Mouse (Mus musculus) gastrocnemius, postnatal 36 days (tissue): ENCODE measurements at regions not wholly inside any gene's neighbourhood (a gene's known extent, or its start where the extent isn't known, plus 50 kb on each side); places are given as distances from the start of the nearest gene placed in this dataset.
"Not testable (repeated sequence)": the region's sequence is repeated elsewhere in the genome, so short reads cannot be mapped to it uniquely, and the experiment has no call there.

Experiments used
- DNase-seq, 2 experiments: peaks; one replicate each; pipeline ENCODE4 v3.0.0; 2022
- intact Hi-C: fragments of 180-260 bp; cut with DNase I; formaldehyde crosslinking; loops from one replicate; pipeline ENCODE4 v1.15.1; 2025

GRCm38 (mm10) chr5:100309807-100310165 is 106.2 kb downstream of the Sec31a start:
- intact Hi-C loops: no loop called here
- DNase-seq: no peak

- intact Hi-C loops: no loop called here
These were observed 106.8 kb downstream of the Sec31a start for GRCm38 (mm10) chr5:100309071-100309806.

DNA sequence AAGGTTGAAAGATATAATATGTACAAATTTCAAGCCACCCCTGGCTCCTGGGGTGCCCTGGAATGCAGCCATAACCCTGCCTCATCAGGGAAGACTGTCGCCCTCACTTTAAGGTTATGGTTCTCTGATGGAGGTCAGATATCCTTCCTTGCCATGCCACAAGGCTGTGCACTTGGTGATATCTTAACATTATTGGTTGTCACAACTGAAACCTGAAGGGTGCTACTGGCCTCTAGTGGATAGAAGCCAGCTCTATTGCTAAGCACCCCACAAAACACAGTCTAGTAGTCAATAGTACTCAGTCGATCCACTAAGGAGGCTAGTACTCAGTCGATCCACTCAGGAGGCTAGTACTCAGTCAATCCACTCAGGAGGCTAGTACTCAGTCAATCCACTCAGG is 111.6 kb downstream of the Sec31a start:
- intact Hi-C loops: no loop called here
- DNase-seq: no peak

More at GRCm38 (mm10) chr5:100309071-100309806, 106.8 kb downstream of the Sec31a start:
- DNase-seq: no peak

DNA sequence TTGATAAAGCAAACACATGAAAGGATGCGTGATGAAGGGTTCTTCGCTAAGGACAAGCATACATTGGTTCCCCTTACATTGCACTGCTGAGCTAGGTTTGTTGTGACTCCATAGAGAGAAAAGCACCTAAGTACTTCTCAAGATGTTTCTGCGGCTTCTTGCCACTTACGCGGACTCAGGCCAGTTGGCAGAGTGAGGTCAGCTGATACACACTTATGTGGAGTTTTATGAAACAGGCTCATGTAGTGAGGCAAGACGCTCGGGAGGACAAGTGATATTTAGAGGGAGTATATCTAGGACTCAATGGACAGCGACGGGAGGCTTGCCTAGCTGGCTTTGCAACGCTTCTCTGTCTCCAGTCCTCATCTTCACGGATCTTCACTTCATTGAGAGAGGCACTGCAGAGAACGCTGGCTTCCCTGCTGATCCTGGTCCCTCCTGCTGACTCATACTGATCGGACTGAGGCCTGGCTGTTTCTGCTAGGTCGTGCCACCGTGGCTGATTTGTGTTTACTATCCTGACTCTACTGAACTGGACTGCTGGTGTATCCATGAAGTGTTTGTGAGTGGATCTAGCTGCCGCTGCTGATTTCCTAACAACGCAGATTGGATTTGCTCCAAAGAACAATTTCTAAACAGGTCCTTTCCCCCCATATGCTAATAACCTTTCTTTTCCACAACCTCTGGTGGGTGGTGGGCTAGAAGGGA is 113.8 kb downstream of the Sec31a start:
- DNase-seq: no peak
- intact Hi-C loops: no loop called here

DNA sequence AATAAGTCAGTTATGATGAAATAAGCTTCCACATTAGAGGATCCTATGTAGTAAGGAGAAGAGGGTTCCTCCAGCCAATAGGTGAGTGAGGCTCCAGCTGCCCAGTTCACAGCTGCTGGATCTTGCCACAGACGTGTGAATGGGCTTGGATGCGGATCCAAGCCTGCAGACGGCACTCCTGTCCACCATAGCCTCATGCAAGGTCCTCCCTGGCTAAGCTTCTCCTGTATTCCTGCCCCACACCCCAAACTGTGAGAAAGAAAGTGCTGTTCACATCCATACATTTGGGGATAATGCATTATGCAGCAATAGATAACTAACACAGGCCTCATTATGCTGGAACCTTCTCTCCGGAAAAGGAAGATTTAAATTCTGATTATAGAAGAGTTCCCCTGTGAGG is 116.9 kb downstream of the Sec31a start:
- intact Hi-C loops: no loop called here
- no peak for DNase-seq

DNA sequence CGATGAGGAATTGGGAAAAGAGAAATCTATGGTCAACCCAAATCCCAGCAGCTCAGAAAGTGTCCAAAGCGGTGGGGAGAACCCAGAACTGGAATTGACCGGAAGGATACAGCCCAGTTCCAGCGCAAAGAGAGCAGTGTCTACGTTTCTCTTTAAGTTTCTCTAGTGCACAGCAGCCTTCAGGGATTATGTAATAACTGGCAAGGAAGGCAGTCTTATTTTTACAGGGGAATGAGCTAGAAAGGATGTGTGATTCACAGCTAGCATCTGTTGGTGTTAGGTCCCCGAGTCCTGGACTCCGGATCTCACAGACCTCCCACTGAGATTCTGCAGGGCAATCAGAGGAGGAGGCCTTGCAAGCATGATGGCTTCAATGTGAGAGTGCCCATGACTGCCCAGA is 121.8 kb downstream of the Sec31a start:
- intact Hi-C loops: no loop called here
- no peak for DNase-seq

DNA sequence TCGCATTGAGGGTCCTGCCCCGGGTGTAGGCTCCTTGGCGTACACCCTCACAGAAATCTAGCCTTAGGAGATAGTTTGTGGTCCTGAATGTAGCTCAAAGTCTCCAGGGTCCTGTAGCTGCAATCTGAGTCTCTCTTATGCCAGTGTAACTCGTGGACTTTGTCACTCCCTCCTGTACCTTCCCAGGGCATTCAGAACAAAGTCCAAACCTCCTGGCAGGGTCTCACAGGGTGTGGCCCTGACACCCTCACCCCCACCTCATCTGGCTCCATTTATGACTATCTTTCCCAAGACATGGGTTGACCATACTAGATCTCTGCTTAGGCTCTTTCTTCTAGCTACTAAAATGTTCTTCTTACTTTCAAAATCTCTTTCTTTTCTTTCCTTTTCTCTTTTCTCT is 120.6 kb upstream of the Tmem150c start:
- no peak for DNase-seq
- intact Hi-C loops: no loop called here

DNA sequence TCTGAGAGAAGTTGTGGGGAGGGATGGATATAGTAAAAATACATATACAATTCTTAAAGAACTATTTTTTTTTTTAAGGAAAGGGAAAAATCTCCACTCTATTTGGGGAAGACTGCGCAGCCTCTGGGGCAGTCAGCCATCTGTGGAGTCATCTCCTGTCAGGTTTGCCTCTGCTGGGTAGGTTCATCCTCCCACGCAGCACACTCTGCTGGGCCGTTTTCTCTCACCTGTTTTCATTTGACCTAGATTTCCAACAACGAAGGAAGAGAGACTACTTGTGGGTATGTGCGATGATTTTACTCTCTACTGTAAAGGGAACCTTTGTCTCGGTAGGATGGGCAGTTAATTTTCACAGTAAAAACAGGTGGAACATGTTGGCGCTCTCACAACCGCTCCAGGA is 119.9 kb upstream of the Tmem150c start:
- intact Hi-C loops: no loop called here
- DNase-seq: no peak

GRCm38 (mm10) chr5:100274674-100275073 is 115.1 kb upstream of the Tmem150c start:
- no peak for DNase-seq
- intact Hi-C loops: no loop called here

DNA sequence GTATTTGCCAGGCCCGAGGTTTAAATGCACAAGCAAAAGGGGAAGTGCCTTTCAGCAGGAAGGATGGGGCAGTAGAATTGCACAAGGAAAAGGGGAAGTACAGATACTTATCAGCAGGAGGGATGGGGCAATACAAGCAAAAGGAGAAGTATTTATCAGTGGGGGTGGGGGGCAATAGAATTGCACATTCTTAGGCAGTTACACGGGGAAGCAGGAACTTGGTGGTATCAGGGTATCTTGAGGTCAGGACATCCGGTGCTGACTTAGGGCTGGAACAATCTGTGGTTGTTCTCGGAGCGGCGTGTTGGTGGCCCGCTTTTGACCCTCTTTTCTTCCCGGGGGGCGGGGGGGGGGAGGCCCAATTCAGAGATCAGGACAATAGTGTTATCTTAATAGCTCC is 112.4 kb upstream of the Tmem150c start:
- DNase-seq, intact Hi-C loops: not testable (repeated sequence)

- intact Hi-C loops: no loop called here
- DNase-seq: no peak
These were observed 111.5 kb upstream of the Tmem150c start for GRCm38 (mm10) chr5:100270841-100271686.

GRCm38 (mm10) chr5:100268111-100268878 is 108.7 kb upstream of the Tmem150c start:
- DNase-seq: no peak
- intact Hi-C loops: no loop called here

DNA sequence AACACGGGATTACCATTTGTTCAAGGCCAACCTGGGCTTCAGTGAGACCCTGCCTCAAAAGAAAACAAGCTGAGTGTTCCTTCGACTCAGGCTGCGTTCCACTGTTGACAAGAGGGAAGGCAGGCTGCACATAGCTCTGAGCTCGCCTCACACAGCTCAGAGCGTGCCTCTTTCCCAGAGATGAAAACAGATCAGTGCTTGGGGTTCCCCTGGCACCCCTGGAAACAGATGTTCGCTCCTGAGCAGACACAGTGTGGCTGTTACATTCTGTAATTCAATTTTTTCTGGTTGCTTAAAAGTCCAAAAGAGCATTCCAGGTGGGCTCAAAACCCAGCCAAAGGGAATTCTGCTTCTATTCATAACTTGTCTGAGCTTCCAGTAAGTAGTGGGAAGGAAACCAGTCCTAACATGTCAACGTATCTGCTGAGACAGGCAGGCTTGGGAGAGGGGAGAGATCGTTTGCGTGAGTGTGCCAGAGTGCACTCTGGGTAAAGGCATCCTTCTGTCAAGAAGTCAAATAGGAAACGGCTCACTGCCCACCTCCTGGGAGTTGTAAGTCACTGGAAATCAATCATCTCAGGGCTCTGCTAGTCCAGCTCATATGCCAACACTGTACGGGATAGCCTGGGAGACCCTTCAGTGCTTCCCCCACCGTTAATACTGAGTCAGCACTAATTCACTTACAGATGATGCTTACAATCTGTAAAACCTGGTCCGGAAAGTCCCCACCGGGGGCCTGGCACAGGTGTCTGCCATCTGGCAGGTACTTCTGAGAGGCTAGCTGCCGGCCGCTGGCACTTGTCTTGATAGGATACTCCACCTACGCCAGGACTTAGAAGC is 107.3 kb upstream of the Tmem150c start:
- DNase-seq: no peak
- intact Hi-C loops: no loop called here

- no peak for DNase-seq
- intact Hi-C loops: no loop called here
These were observed 100.4 kb upstream of the Tmem150c start for GRCm38 (mm10) chr5:100259803-100260693.

DNA sequence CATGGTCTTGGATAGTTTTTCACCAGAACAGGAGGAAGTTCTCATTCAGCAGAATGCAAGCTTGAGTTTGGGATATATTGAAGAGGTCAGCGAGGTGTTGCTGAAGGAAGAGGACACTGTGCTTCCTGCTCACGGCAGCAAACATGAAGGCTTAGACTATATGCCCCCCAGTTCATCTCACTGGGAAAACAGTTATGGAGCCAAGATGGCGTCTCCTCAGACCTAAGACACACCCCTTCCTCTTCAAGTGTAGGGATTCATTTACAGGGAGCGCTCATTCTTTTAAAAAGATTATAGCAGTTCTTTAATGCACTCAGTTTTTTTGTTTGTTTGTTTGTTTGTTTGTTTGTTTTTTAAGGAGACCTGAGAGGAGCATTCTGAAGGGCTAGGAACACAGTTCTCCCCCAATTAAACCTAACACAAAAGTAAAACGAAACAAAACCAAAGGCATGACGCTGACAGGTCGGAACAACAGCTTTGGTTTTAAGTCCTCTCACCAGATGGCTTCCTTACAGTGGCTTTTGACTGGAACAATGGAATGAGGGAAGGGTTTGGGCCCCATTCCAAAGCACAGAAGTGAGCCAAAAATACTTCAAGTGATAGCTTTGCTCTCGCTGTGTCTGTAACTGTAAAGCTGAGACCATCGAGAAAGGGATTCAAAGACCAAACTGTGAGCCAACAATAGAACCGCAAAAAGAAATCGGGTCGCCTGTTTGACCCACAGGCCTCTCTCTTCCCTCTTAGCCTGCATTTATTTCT is 99.5 kb upstream of the Tmem150c start:
- DNase-seq: no peak
- intact Hi-C loops: no loop called here

DNA sequence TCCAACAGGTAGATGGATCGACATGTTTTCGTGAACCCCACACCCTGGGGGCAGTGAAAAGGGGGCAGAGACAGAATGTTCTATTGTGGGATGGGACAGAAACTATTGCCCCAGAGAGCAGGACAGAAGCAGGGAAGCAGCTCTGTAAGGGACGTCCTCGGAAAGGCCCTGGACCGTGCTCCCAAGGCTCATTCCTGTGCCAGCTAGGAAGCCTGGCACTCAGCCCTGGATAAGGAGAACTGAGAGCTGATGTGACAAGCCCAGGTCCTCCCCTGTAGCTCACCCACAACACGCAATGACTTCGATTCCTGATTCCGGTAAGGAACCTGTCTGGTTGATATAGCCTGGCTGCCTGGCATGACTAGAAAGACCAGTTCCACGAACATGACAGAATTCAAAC is 95.7 kb upstream of the Tmem150c start:
- DNase-seq: no peak
- intact Hi-C loops: no loop called here

DNA sequence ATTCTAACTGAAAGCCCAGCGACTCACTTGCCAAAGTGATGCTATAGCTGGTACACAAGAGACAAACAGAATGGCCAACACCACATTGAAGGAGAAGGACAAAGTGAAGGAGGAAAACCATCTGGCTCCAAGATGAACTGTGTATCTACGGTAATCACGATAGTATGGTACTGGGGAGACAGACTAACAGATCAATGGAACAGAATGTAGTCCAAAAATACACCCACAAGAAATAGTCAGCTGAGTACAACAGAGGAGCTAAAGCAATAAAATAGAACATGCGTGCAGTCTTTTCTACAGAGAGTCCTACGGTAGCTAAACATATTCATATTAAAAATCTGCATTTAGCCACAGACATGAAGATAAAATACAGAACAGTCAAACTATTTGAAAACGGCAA is 92.4 kb upstream of the Tmem150c start:
- intact Hi-C loops: loop anchor here (5.0 kb wide), 1 partner anchor 70 kb away; no protein-coding TSS in a partner anchor
- DNase-seq: no peak

DNA sequence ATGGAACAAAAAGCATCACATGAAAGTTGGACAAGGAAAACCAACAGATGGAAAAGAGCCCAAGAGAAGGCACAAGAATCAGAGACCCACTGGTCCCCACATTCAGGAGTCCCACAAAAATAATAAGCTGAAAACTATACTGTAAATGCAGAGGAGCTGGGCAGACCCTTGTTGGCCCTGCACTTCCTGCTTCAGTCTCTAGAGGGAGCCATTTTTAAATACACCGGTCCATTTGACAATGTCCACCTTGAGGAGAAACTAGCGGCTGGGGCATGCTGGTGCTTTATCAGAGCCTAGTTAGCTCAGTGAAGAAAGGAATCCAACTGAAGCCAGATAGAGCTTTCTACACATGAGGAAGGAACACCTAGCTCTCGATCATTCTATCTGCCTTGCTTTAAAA is 90.1 kb upstream of the Tmem150c start:
- intact Hi-C loops: loop anchor here (5.0 to 10.0 kb wide), 2 partner anchors 73 to 325 kb away; no protein-coding TSS in a partner anchor
- no peak for DNase-seq
